Mouse (Mus musculus) erythroblast, embryonic 14.5 days (primary cell): ENCODE data around the gene Sema4b. TPM values are rescaled to one million over a fixed set of nuclear protein-coding genes. Genes with fewer than 3 reads are reported as not detected.

Experiments used
- H3K27me3 ChIP-seq: 2 replicates; pipeline ENCODE4 v1.6.1; 2012; ENCODE audit warnings: inconsistent platforms; ENCODE audit not compliant: control insufficient read depth
- H3K36me3 ChIP-seq: 2 replicates; pipeline ENCODE4 v1.6.1; 2012; ENCODE audit warnings: mild to moderate bottlenecking, inconsistent platforms; ENCODE audit not compliant: control insufficient read depth
- H3K4me1 ChIP-seq: 2 replicates; pipeline ENCODE4 v1.6.1; 2012; ENCODE audit warnings: inconsistent platforms; ENCODE audit not compliant: control insufficient read depth
- H3K4me3 ChIP-seq: replicated peaks from 2 replicates; pipeline ENCODE3; 2012; ENCODE audit warnings: moderate library complexity, mild to moderate bottlenecking, inconsistent platforms
- H3K9me3 ChIP-seq: 2 replicates; pipeline ENCODE4 v1.6.1; 2012; ENCODE audit warnings: low read length, inconsistent platforms, mixed read lengths; ENCODE audit not compliant: control insufficient read depth
- GATA1 ChIP-seq: IDR thresholded peaks from 2 replicates; pipeline ENCODE4 v1.6.1; 2012; ENCODE audit warnings: low read length, inconsistent platforms, mixed read lengths
- TAL1 ChIP-seq: IDR thresholded peaks from 3 replicates; pipeline ENCODE4 v1.6.1; 2012; ENCODE audit warnings: low read length, inconsistent platforms, mixed read lengths
- polyA plus RNA-seq: library from polyadenylated mRNA; stranded (reverse); fragments of >175 nt; gene quantifications from 2 replicates; pipeline ENCODE4 v1.2.3, GENCODE M21; 2012

The Sema4b gene
- polyA plus RNA-seq, 1 experiment: 3.1 TPM

GRCm38 (mm10) chr7:80238542-80238941 is 51.9 kb downstream of the Sema4b start:
- Histone ChIP-seq H3K36me3 (peaks cover 40% of the 10 kb centered on the region), H3K27me3 (no peaks in the 10 kb centered on the region), H3K4me3 (no peak overlapping the region), H3K9me3 (no peaks in the 10 kb centered on the region; the same call in 1 of the 2 replicates), H3K4me1 (peaks cover 21% of the 10 kb centered on the region)
- TF ChIP-seq TAL1 (no peak), GATA1 (no peak)

GRCm38 (mm10) chr7:80241661-80242060 is 55.0 kb downstream of the Sema4b start:
- H3K4me1 ChIP-seq: peaks cover 8% of the 10 kb centered on the region
- peaks cover 33% of the 10 kb centered on the region for H3K36me3 ChIP-seq
- no peak for TF ChIP-seq TAL1
- TF ChIP-seq GATA1: no peak

GRCm38 (mm10) chr7:80244851-80245250 is 58.2 kb downstream of the Sema4b start:
- TF ChIP-seq TAL1: no peak
- TF ChIP-seq GATA1: no peak
- peaks cover 4% of the 10 kb centered on the region; the same call in 1 of the 2 replicates for H3K27me3 ChIP-seq
- H3K9me3 ChIP-seq: peaks cover 3% of the 10 kb centered on the region
- H3K4me1 ChIP-seq: peaks cover 14% of the 10 kb centered on the region
- H3K36me3 ChIP-seq: peaks cover 15% of the 10 kb centered on the region
- no peak overlapping the region for H3K4me3 ChIP-seq

More at GRCm38 (mm10) chr7:80241661-80242060, 55.0 kb downstream of the Sema4b start:
- Histone ChIP-seq H3K4me3 (no peak overlapping the region), H3K9me3 (peaks cover 3% of the 10 kb centered on the region), H3K27me3 (no peaks in the 10 kb centered on the region)

GRCm38 (mm10) chr7:80246148-80246721 is 59.6 kb downstream of the Sema4b start, which contains the start of gene Ttll13:
TSS of gene Ttll13 (plus strand) at chr7:80246376.
- H3K27me3 ChIP-seq: peaks cover 4% of the 10 kb centered on the region; the same call in 1 of the 2 replicates

GRCm38 (mm10) chr7:80246859-80247258 is 60.2 kb downstream of the Sema4b start:
- H3K9me3 ChIP-seq: peaks cover 3% of the 10 kb centered on the region
- H3K36me3 ChIP-seq: no peaks in the 10 kb centered on the region
- H3K4me3 ChIP-seq: peak overlapping the region; percentile 66
- H3K27me3 ChIP-seq: peaks cover 4% of the 10 kb centered on the region; the same call in 1 of the 2 replicates
- H3K4me1 ChIP-seq: peaks cover 14% of the 10 kb centered on the region
- TF ChIP-seq GATA1 (no peak), TAL1 (no peak)

More at GRCm38 (mm10) chr7:80246148-80246721, 59.6 kb downstream of the Sema4b start, which contains the start of gene Ttll13:
- peaks cover 4% of the 10 kb centered on the region for H3K36me3 ChIP-seq
- H3K9me3 ChIP-seq: peaks cover 3% of the 10 kb centered on the region
- peaks cover 14% of the 10 kb centered on the region for H3K4me1 ChIP-seq
- H3K4me3 ChIP-seq: peak within 1 kb of the TSS; percentile 66
- TF ChIP-seq GATA1 (no peak), TAL1 (no peak)

- no peak overlapping the region for H3K4me3 ChIP-seq
- peaks cover 6% of the 10 kb centered on the region for H3K27me3 ChIP-seq
- no peaks in the 10 kb centered on the region for H3K9me3 ChIP-seq
- H3K36me3 ChIP-seq: no peaks in the 10 kb centered on the region
- H3K4me1 ChIP-seq: peaks cover 24% of the 10 kb centered on the region
- TF ChIP-seq TAL1: no peak
- TF ChIP-seq GATA1: no peak
Observed at GRCm38 (mm10) chr7:80252437-80252836, 65.8 kb downstream of the Sema4b start.

- no peaks in the 10 kb centered on the region for H3K36me3 ChIP-seq
- no peaks in the 10 kb centered on the region for H3K9me3 ChIP-seq
- H3K27me3 ChIP-seq: peaks cover 4% of the 10 kb centered on the region
- H3K4me1 ChIP-seq: peaks cover 27% of the 10 kb centered on the region
- TF ChIP-seq GATA1 (no peak), TAL1 (no peak)
- no peak overlapping the region for H3K4me3 ChIP-seq
Observed at GRCm38 (mm10) chr7:80252886-80253285, 66.2 kb downstream of the Sema4b start.

- H3K9me3 ChIP-seq: no peaks in the 10 kb centered on the region
- H3K27me3 ChIP-seq: peaks cover 10% of the 10 kb centered on the region
- peaks cover 47% of the 10 kb centered on the region for H3K4me1 ChIP-seq
- TF ChIP-seq GATA1 (no peak), TAL1 (no peak)
- no peak overlapping the region for H3K4me3 ChIP-seq
- no peaks in the 10 kb centered on the region for H3K36me3 ChIP-seq
Observed at GRCm38 (mm10) chr7:80255981-80256380, 69.3 kb downstream of the Sema4b start.

- H3K9me3 ChIP-seq: no peaks in the 10 kb centered on the region; the same call in 1 of the 2 replicates
- no peak overlapping the region for H3K4me3 ChIP-seq
- no peak for TF ChIP-seq TAL1
- no peak for TF ChIP-seq GATA1
- H3K4me1 ChIP-seq: peaks cover 51% of the 10 kb centered on the region
- peaks cover 10% of the 10 kb centered on the region for H3K27me3 ChIP-seq
- peaks cover 3% of the 10 kb centered on the region for H3K36me3 ChIP-seq
Observed at GRCm38 (mm10) chr7:80257706-80258105, 71.1 kb downstream of the Sema4b start.
